Mouse (Mus musculus): ENCODE results near the gene Myzap.
"Not testable (repeated sequence)": the region's sequence is repeated elsewhere in the genome, so short reads cannot be mapped to it uniquely, and the experiment has no call there.

The Myzap gene

DNA sequence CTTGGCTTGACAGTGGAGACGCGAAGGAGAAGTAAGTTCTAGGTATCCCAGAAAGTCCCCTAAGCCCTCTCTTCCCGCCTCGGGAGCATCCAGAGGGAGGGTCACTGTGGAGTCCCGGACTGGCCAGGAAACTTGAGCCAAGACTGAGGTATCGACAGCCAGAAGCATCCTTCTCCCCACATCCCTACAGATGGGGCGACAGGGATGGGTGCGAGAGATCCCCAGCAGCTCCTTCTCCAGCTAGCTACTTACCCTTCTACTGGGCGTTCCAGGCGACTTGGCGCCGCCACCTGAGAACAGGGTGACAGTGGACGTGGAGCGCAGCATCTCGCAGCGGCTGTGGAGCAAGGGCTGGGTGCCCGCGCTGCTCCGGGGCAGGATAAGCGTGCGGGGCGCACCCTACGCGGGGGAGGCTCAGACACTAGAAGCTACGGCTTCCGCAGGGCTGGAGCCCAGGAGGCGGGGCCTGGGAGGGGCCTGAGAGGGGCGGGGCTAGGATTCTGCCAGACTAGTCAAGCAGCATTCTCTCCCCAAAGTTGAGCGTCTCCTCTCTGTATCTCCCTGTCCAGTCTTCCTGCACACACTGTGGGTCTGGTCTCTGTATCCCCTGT lies at the start of gene Myzap:
Gene Myzap, minus strand, starts transcription at position 423 of the 611 bp plus-strand sequence.
- DNase-seq (ENCODE audit: low spot score in 2 of 2), result peak; percentile 36 to 60

DNA sequence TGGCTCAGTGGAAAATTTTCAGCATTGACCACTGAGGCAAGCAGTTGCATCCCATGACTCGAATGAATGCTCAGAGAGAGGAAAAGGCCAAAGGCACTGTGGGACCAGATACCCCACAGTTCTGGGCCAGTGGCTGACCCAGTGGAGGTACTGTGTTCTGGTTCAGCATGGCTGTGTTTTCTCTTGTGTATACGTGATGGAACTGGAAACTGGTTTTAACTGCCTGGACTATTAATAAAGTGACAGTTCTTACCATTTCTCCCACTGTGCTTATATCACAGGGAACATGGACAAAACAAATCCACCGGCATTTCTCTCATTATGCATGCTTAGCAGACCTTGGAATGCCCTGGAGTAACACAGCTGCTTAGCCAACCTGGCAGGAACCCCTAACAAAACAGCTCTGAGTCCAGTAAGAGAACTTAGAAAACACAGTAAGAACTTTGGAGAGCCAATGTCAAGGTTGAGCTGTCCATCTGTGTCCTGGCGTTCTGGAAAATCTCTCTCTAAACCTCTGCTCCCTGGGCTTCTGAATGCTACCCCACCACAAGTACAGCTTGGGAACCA lies 48.3 kb upstream of the Myzap start:
- no peak for DNase-seq (ENCODE audit: low spot score in 2 of 2)

- no peak for DNase-seq (ENCODE audit: low spot score in 2 of 2)
Measured at GRCm38 (mm10) chr9:71638198-71638597, 46.0 kb upstream of the Myzap start.

GRCm38 (mm10) chr9:71636854-71637253 lies 44.7 kb upstream of the Myzap start:
- no peak for DNase-seq (ENCODE audit: low spot score in 2 of 2)

DNA sequence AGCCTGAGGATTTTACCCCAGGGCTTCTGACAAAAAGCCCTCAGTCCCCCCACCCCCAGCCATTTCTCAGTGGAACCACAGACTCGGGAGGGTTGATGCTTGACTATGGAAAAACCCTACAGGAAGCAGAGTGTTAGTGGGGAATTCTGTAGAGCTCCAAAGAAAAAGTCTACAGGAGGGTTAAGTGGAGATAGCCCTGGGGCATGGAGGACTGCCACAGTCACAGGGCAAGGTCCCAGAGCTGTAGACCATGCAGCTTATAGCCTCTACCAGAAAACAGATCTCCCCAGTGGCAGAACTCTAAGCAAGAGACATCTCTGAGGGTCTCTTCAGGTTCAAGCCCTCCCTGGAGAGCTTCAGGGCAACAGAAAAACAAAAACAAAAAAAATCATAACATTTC lies 43.5 kb upstream of the Myzap start:
- no peak for DNase-seq (ENCODE audit: low spot score in 2 of 2)

DNA sequence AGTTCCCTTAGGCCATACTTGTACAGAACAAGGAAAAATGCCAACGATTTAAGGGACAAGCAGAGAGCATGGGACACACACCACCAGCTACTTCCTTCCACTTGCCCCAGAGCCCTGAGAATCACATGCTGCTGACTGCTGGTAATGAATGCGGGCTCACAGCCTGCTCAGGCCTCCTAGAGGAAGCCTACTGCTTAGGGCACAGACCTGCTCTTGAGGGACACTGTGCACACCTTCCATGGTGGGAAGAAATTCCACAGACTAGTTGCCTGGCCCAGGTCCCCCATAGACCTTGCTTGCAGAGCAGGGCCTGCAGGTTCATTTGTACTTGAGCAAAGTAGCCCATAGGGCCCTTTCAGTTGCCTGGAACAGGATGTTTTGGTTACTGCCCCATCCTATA lies 42.8 kb upstream of the Myzap start:
- DNase-seq (ENCODE audit: low spot score in 2 of 2), result no peak

- no peak for DNase-seq (ENCODE audit: low spot score in 2 of 2)
Measured at GRCm38 (mm10) chr9:71628921-71629320, 36.8 kb upstream of the Myzap start.

GRCm38 (mm10) chr9:71628286-71628685 lies 36.1 kb upstream of the Myzap start:
- no peak for DNase-seq (ENCODE audit: low spot score in 2 of 2)

GRCm38 (mm10) chr9:71625961-71626360 lies 33.8 kb upstream of the Myzap start:
- no peak for DNase-seq (ENCODE audit: low spot score in 2 of 2)

DNA sequence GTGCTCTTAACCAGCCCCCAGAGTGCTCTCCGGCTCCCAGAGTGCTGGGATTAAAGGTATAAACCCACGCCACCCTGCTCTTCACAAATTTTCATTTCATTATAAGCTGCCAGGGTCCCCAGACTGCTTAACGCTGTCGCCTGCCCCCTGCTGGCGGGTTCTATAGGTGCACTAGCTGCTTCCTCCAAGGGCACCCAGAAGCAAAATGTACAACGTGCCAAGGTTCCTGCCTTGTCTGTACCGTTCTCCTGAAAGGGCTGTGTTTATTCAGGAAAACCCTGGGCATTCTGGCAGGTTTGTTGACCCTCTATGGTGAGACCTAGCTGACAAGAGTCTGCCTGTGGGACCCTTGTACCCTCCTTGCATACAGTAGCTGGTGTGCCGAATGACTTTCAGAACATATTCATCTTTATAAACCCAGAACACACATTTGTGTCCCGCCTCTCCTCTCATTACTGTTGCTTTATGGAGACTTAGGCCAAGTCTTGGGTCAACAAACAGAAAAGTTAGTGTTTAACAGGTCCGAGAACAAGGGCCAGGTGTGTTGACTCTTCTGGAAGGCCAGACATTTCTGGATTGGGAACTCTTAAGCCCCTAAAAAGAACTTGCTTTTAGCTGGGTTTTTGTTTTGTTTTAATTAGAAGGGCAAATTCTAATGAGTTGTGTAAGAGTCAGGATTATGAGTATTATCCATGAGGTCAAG lies 32.8 kb upstream of the Myzap start:
- peak in 1 of 2 experiments; percentile 62 for DNase-seq (ENCODE audit: low spot score in 2 of 2)

- peak in 1 of 2 experiments; percentile 25 for DNase-seq (ENCODE audit: low spot score in 2 of 2)
Measured at GRCm38 (mm10) chr9:71623871-71624569, 31.9 kb upstream of the Myzap start.

- DNase-seq (ENCODE audit: low spot score in 2 of 2), result no peak
Measured at GRCm38 (mm10) chr9:71622593-71622992, 30.4 kb upstream of the Myzap start.

DNA sequence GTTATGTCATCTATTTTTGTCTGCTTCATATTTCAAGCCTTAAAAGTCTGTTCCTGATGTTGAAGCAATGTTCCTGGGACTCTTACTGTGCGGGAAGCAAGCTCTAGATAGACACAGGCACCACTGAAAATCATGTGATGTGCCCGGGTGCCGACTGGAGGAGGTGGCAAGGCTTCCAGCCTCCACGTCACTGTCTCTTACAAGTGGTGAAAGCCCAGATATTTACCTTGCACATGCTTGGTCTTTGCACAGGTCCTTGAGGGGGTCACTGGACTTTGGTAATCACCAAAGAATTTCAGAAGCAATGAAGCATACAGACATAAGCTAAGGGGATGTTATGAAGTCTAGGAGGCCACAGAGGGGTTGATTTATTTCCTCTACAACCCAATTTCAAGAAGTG lies 29.8 kb upstream of the Myzap start:
- no peak for DNase-seq (ENCODE audit: low spot score in 2 of 2)

DNA sequence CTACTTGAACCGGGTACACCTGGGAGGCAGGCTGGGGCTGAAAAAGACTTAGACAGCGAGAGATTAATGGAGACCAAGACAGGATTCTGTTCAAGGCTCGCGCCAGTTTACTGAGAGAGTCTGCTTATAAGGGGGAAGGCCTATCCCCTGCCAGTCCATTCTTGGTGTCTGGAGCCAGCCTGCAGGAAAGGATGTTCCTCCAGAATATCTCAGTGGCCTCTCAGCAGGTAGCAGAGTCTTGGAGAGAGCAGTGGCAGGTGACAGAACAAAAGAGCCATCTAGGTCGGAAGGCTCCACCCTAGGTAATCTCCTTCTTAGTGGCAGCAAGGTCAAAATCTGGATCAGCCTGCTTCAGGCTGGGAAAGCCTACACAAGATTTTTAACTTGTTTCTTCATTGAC lies 28.0 kb upstream of the Myzap start:
- DNase-seq (ENCODE audit: low spot score in 2 of 2), result not testable (repeated sequence)

DNA sequence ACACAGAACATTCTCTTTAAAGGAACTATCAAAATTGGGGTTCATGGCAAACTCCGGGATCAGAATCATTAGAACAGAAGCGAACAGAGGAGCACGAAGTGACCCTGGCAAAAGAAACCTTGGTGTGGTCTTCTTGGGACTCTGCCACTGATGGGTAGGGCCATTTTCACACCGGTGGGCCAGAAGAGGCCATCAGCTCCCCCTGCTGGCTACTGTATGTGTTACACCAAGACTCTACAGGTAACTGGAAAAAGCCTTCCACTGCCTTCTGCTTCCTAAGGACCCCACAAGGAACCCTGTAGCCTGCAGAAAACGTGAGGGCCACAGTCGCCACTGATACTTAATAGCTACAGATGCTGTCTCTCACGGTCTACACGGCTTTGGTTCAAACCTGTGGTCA lies 25.2 kb upstream of the Myzap start:
- DNase-seq (ENCODE audit: low spot score in 2 of 2), result peak in 1 of 2 experiments; percentile 21

DNA sequence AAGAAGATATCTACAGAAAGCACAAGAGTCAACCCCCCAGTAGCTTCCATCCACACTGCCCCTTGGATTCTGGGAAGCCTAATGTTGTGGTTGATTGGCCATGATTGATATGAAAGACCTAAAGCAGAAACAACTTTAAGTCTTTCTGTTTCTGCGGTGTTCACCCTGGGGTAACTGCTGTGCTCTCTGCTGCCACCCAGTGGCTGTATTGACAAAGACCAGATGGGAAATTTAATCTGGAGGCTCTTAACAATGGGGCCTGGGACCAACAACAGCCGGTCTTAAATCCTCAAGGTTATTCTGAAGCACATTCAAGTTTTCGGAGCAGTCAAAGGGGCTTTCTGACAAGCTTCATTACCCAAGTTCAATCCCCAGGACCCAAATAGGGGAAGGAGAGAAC lies 24.0 kb upstream of the Myzap start:
- DNase-seq (ENCODE audit: low spot score in 2 of 2), result peak; percentile 70 to 79

GRCm38 (mm10) chr9:71614643-71615042 lies 22.5 kb upstream of the Myzap start:
- peak in 1 of 2 experiments; percentile 55 for DNase-seq (ENCODE audit: low spot score in 2 of 2)

DNA sequence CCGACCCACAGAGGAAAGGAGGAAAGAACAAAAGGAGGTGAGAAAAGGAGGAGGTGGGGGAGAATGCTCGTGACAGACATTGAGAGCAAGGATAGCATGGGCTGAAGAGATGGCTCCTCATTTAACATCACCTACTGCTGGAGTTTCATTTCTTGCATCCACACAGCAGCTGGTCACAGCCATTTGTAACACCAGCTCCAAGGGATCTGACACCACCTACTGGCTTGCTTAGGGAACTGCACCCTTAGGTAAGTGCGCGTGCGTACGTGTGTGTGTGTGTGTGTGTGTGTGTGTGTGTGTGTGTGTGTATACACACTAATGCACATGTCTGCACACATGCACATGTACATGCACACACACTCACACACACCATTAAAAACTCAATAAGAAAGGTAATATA lies 20.8 kb upstream of the Myzap start:
- DNase-seq (ENCODE audit: low spot score in 2 of 2), result no peak

DNA sequence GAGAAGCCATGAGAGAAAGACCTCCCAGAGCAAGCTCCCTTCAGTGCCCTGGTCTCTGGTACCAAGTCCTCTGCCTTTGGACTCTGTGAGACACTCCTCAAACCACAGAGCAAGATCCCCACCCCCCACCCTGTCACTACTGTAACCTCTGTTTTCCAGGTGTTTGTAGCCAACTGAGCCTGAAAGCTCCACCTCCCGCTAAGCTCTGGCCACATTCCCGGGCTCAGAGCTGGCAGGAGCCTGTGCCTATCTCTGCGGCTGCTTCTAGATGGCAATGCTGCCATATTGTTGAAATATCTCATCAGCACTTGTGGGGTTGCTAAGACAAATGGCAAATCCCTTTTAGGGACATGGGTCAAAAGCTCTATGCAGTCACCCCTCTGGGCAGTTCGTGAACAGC lies 19.7 kb upstream of the Myzap start:
- DNase-seq (ENCODE audit: low spot score in 2 of 2), result no peak

DNA sequence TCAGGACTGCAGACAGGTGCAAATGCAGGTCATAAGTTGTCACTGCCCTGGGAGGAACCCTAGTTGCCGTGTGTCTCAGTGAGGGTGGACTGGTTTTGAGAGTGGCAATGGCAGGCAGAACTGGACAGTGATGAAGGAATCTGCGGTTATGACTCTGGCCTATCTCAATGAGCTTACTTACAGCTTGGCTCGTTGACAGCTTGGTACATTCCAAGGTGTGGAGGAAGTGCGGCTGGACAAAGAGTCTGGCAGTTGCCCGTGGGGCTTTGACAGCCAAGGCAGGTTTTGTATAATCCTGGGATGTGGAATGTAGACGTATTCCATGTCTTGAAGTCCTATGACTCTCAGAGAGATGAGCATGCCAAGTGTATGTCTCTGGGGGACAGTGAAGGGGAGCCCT lies 16.9 kb upstream of the Myzap start:
- DNase-seq (ENCODE audit: low spot score in 2 of 2), result no peak

GRCm38 (mm10) chr9:71606296-71607057 lies 14.3 kb upstream of the Myzap start:
- DNase-seq (ENCODE audit: low spot score in 2 of 2), result no peak
